Mouse (Mus musculus) lung, embryonic 15.5 days (tissue): ENCODE data around the gene Cspg5. TPM values are rescaled to one million over a fixed set of nuclear protein-coding genes. Genes with fewer than 3 reads are reported as not detected.

Experiments used
- ATAC-seq: fragments of 200-750 bp; cut with Nextera tagmentation; 2 replicates; pipeline ENCODE4 v1.8.0; 2017; ENCODE audit warnings: moderate number of reproducible peaks, borderline replicate concordance; ENCODE audit not compliant: low FRiP score, low TSS enrichment; ENCODE audit errors: extremely low read depth
- H3K27ac ChIP-seq: fragments of 300-500 bp; sonication (generic); 2 replicates; pipeline ENCODE4 v1.5.1; 2015; ENCODE audit warnings: moderate library complexity, mild to moderate bottlenecking, inconsistent platforms
- H3K27me3 ChIP-seq: fragments of 300-500 bp; sonication (generic); 2 replicates; pipeline ENCODE4 v1.6.1; 2015; ENCODE audit warnings: inconsistent platforms
- H3K36me3 ChIP-seq: fragments of 300-500 bp; sonication (generic); 2 replicates; pipeline ENCODE4 v1.6.1; 2015; ENCODE audit warnings: inconsistent platforms
- H3K4me1 ChIP-seq: fragments of 300-500 bp; sonication (generic); 2 replicates; pipeline ENCODE4 v1.6.1; 2015; ENCODE audit warnings: inconsistent platforms
- H3K4me2 ChIP-seq: fragments of 300-500 bp; sonication (generic); 2 replicates; pipeline ENCODE4 v1.6.1; 2015; ENCODE audit warnings: inconsistent platforms, mild to moderate bottlenecking, moderate library complexity
- H3K4me3 ChIP-seq: fragments of 300-500 bp; sonication (generic); 2 replicates; pipeline ENCODE4 v1.5.1; 2015; ENCODE audit warnings: mild to moderate bottlenecking, inconsistent platforms
- H3K9ac ChIP-seq: fragments of 300-500 bp; sonication (generic); 2 replicates; pipeline ENCODE4 v1.6.1; 2015; ENCODE audit warnings: inconsistent platforms
- H3K9me3 ChIP-seq: fragments of 300-500 bp; sonication (generic); 2 replicates; pipeline ENCODE4 v1.6.1; 2016; ENCODE audit warnings: inconsistent platforms
- WGBS: fragments of 180-500 bp; shearing (Covaris S2); methylation state at CpG from one replicate; pipeline ENCODE4 v1.1.7; 2015; 5-methylcytosine and 5-hydroxymethylcytosine counted together
- polyA plus RNA-seq: library from polyadenylated mRNA; unstranded; fragments of >200 nt; fragmentation: Nextera tagmentation; extraction: Ambion mirVana; gene quantifications from 2 replicates; pipeline ENCODE4 v1.2.1, GENCODE M21; 2015

Cspg5 gene
- polyA plus RNA-seq, result 2.8 and 4.0 TPM in 2 replicates

DNA sequence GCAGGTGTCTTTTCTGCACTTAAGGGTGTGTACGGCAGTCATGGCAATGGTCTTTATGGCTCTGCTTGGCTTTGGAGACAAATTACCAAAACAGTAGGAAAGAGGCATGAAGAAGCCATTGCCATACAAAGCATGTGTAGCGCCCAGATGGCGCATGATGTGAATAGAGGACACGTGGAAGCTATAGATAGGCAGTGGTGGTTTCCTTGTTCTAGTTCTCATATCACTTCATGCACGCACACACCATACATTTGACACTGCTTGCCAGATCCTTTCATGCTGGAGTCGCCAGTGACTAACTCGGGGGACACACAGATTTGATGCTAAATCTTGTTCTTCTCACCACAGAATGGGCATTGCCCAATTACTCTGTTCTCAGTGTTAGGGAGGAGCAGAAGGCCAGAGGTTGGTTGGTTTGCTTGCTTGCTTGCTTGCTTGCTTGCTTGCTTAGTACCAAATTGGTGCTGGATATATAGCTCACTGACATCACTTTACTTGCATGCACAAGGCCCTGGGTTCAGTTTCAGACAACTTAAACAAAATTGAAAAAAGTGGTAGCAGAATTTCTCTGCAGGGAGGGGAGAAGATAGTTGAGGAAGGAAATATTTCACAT is at the start of gene Cspg5:
Cspg5 (plus strand) TSS at position 563 of the 613 bp plus-strand sequence.
- peaks cover 19% of the 10 kb centered on the region for H3K27me3 ChIP-seq
- ATAC-seq, result no peak
- whole genome bisulfite sequencing, result 82% methylated on average over 7 of the region's 7 CpGs
- no peak within 1 kb of the TSS for H3K27ac ChIP-seq
- H3K36me3 ChIP-seq, result peaks cover 9% of the 10 kb centered on the region; the same call in 1 of the 2 replicates
- peaks cover 15% of the 10 kb centered on the region for H3K4me1 ChIP-seq
- peak within 1 kb of the TSS; percentile 100 for H3K4me2 ChIP-seq
- H3K9ac ChIP-seq, result no peak within 1 kb of the TSS
- H3K9me3 ChIP-seq, result no peaks in the 10 kb centered on the region
- H3K4me3 ChIP-seq, result peak within 1 kb of the TSS; percentile 65; the same call in 1 of the 2 replicates

DNA sequence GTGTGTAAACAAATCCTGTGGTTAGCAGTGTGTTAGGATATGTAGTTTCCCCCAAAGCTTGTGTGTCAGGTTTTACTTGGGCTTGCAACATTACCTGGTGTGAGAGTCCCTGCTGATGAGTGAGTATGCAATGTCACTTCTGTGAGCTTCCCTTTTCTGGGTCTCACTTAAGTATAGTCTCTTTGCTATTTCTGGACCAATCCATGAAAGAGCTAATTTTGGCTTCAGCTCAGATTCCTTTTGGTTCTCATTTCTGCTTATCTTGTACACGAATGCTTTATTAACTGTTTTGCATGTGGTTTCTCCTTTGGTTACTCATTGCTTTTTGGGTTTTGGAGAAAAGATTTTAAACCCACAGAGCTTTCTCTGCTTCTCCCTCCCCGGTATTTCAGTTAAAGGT is 43.7 kb upstream of the Cspg5 start:
- Histone ChIP-seq H3K4me2 (no peak overlapping the region), H3K36me3 (peaks cover 73% of the 10 kb centered on the region), H3K9ac (no peak overlapping the region), H3K4me3 (no peak overlapping the region), H3K4me1 (no peaks in the 10 kb centered on the region), H3K27ac (no peak overlapping the region), H3K27me3 (no peaks in the 10 kb centered on the region), H3K9me3 (no peaks in the 10 kb centered on the region)
- no peak for ATAC-seq
- 80% methylated on average over 2 of the region's 2 CpGs for WGBS

DNA sequence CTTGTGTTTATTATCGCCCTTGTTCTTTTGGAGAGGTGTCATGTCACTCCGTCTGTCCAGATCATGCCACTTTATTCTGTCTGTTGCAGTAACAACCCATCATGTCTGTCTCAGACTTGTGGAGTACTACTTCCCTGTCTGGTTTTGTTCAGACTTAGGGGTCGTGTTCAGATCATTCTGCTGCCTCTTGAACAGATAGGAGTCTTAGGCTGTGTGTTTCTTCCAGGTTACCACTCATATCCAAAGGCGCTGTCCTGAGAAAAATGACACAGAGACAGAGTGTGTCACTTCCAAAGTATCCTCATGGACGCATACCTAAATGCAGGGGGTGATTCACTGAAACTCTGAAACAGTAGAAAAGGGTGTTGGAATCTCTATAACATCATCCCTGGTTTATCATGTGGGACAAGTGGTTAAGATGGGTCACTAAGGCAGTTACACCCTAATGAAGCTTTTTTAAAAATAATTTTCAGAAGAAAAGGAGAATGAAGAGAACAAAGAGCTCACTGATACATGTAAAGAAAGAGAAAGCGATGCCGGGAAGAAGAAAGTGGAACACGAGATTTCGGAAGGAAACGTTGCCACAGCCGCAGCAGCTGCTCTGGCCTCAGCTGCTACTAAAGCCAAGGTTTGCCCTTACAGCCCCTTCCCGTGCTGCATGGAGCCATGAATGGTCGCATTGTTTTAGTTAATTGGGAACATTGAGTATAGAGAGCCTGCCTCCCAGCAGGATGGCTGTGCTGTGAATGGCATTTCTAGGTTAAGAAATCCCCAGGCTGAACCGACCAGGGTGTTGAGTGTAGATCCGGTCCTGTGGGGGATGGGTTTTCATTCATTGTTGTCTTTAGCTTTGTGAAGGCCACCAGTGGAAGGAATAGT is 37.8 kb upstream of the Cspg5 start:
- peaks cover 73% of the 10 kb centered on the region for H3K36me3 ChIP-seq
- 71% methylated on average over 15 of the region's 15 CpGs for WGBS
- H3K4me1 ChIP-seq, result no peaks in the 10 kb centered on the region
- no peak overlapping the region for H3K27ac ChIP-seq
- H3K9me3 ChIP-seq, result no peaks in the 10 kb centered on the region
- no peak overlapping the region for H3K9ac ChIP-seq
- H3K4me2 ChIP-seq, result no peak overlapping the region
- H3K27me3 ChIP-seq, result no peaks in the 10 kb centered on the region
- no peak for ATAC-seq
- no peak overlapping the region for H3K4me3 ChIP-seq

DNA sequence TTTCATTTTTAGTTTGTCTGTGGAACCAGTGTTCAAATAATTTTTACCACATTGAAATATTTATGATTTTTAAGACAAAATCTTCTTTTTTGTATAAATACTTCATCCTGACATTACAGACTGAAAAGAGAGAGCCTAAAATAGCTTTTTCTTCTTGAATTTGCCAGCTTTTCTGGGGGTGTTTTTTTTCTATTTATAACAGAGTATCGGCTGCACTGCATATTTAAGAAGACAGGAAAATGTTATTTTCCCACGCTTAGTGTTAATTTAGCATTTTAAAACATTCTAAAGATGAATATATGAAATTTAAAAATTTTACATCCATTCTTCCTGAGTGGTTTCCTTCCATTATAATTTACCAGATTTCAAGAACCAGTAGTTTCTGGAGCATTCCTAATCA is 37.1 kb upstream of the Cspg5 start:
- WGBS, result 93% methylated on average over 2 of the region's 2 CpGs
- no peak for ATAC-seq
- Histone ChIP-seq H3K9me3 (no peaks in the 10 kb centered on the region), H3K4me3 (no peak overlapping the region), H3K27me3 (no peaks in the 10 kb centered on the region), H3K4me1 (no peaks in the 10 kb centered on the region), H3K9ac (no peak overlapping the region), H3K36me3 (peaks cover 76% of the 10 kb centered on the region), H3K27ac (no peak overlapping the region), H3K4me2 (no peak overlapping the region)

DNA sequence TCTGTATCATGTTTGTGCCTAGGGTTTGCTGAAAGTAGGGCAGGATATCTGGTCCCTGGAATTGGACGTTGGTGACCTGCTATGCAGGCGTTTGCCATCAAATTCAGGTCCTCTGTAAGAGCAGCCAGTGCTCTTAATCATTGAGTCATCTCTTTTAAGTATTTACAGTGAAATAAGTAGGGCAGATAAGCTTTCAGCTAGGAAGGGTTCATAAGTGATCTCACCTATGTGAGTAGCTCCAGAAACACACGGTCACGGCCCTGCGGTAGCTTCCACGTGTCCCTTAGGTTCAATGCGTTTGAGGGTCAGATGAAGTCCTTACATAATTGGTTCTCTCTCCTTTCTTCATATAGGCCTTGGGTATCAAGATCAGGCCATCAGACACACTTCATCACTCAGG is 35.3 kb upstream of the Cspg5 start:
- Histone ChIP-seq H3K4me1 (no peaks in the 10 kb centered on the region), H3K9ac (no peak overlapping the region), H3K4me2 (no peak overlapping the region), H3K4me3 (no peak overlapping the region), H3K9me3 (no peaks in the 10 kb centered on the region), H3K27me3 (no peaks in the 10 kb centered on the region), H3K27ac (no peak overlapping the region), H3K36me3 (peaks cover 77% of the 10 kb centered on the region)
- 56% methylated on average over 7 of the region's 7 CpGs for WGBS
- ATAC-seq, result no peak

DNA sequence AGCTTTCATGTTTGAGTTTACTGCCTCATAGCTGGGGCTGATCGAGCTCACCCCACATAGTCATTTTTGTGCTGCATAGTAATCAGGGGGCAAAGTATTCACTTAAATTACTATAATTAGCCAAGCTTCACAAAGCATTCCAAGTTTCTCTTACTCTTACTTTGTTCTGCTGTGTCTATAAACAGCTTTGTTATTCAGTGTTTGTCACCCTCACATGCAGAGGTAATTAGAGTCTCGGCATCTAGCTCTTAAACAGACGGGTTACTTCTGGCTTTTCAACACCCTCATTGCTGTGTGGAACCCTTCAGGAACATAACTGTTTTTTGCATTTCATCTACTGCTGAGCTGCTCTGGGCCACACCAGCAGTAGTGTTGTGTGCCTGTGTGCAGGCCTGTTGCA is 34.6 kb upstream of the Cspg5 start:
- no peaks in the 10 kb centered on the region for H3K4me1 ChIP-seq
- H3K27me3 ChIP-seq, result no peaks in the 10 kb centered on the region
- no peak overlapping the region for H3K4me2 ChIP-seq
- no peak for ATAC-seq
- no peak overlapping the region for H3K4me3 ChIP-seq
- 91% methylated on average over 3 of the region's 3 CpGs for WGBS
- H3K36me3 ChIP-seq, result peaks cover 76% of the 10 kb centered on the region
- no peak overlapping the region for H3K9ac ChIP-seq
- no peaks in the 10 kb centered on the region for H3K9me3 ChIP-seq
- H3K27ac ChIP-seq, result no peak overlapping the region

DNA sequence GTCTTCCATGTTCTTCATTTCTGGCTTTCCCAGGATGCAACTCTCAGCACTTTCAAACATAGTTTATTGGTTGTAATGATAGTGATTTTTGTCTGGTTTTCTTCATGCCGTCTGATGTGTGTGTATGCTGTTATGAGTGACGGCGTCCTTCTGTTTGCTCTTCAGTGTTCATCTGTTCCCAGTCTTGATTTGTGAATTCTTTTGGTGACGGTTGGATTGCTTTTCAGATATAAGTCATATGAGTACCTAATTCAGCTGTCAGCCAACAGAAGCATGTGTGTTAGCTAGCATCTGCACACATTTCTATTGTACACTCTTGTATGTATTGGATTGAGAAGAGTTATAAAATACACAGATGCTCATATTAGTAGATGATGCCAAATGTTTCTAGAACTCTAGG is 19.3 kb upstream of the Cspg5 start:
- Histone ChIP-seq H3K4me3 (no peak overlapping the region), H3K9ac (no peak overlapping the region), H3K4me2 (no peak overlapping the region), H3K27me3 (no peaks in the 10 kb centered on the region), H3K4me1 (no peaks in the 10 kb centered on the region), H3K9me3 (no peaks in the 10 kb centered on the region), H3K36me3 (peaks cover 81% of the 10 kb centered on the region), H3K27ac (no peak overlapping the region)
- 84% methylated on average over 4 of the region's 4 CpGs for WGBS
- ATAC-seq, result no peak

DNA sequence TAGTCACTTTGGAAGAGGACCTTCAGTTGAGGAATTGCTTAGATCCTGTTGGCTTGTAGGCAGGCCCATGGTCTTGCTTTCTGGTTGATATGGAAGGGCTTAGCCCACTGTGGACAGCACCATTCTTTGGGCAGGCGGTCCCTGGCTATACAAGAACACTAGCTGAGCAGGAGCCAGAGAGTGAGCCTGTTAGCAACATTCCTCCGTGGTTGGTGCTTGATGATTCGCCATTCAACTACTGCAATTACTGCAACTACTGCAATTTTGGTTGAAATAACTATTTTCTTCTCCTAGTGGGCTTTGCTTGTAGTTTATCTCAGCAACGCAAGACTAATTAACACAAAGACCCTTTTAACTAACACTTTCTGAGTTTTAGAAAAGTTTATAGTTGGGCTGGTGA is 17.4 kb upstream of the Cspg5 start:
- H3K27me3 ChIP-seq, result no peaks in the 10 kb centered on the region
- 93% methylated on average over 4 of the region's 4 CpGs for WGBS
- no peak overlapping the region for H3K4me3 ChIP-seq
- H3K27ac ChIP-seq, result no peak overlapping the region
- no peaks in the 10 kb centered on the region for H3K4me1 ChIP-seq
- no peak for ATAC-seq
- H3K36me3 ChIP-seq, result peaks cover 80% of the 10 kb centered on the region
- no peak overlapping the region for H3K9ac ChIP-seq
- H3K9me3 ChIP-seq, result no peaks in the 10 kb centered on the region
- H3K4me2 ChIP-seq, result no peak overlapping the region

DNA sequence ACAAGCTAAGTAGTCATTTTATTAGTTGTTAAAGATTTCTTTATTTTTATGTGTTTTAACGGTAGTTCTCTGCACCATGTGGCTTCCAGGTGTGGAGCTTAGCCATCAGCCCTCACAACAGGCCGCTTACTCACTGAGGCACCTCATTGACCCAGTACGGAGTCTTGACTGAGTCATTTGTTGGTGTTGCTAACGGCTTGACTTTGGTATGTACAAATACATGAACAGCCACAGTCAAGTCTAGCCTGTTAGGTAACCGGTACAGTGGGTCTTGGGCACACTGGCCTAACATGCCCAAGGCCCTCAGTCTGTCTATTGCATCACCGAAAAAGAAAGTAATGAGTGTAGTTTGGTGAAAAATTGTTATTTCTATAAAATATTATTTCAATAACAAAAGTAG is 14.9 kb upstream of the Cspg5 start:
- Histone ChIP-seq H3K9me3 (no peaks in the 10 kb centered on the region), H3K4me3 (no peak overlapping the region), H3K4me2 (no peak overlapping the region), H3K36me3 (peaks cover 76% of the 10 kb centered on the region), H3K27me3 (no peaks in the 10 kb centered on the region), H3K27ac (no peak overlapping the region), H3K9ac (no peak overlapping the region), H3K4me1 (no peaks in the 10 kb centered on the region)
- 80% methylated on average over 6 of the region's 6 CpGs for WGBS
- no peak for ATAC-seq

DNA sequence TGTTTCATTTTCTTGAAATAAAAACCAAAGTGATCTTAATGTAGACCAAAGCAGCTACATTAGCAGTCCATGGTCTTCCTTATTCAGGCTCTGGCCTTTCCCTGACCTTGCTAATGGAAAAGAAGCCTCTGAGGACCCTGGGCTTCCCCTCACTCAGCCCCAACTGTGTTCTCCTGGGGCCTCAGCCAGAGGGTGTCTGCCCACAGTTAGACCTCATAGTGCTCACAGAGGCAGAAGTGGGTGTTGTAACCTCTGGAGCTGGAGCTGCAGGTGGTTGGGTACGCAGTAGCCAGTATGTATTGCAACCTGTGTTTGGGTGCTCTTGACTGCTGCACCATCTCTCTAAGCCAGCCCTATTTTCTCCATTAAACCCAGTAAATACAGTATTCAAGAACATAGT is 14.5 kb upstream of the Cspg5 start:
- Histone ChIP-seq H3K27ac (no peak overlapping the region), H3K4me2 (no peak overlapping the region), H3K27me3 (no peaks in the 10 kb centered on the region), H3K9me3 (no peaks in the 10 kb centered on the region), H3K36me3 (peaks cover 76% of the 10 kb centered on the region), H3K4me1 (no peaks in the 10 kb centered on the region), H3K9ac (no peak overlapping the region), H3K4me3 (no peak overlapping the region)
- 91% methylated on average over 1 of the region's 1 CpGs for WGBS
- ATAC-seq, result no peak

DNA sequence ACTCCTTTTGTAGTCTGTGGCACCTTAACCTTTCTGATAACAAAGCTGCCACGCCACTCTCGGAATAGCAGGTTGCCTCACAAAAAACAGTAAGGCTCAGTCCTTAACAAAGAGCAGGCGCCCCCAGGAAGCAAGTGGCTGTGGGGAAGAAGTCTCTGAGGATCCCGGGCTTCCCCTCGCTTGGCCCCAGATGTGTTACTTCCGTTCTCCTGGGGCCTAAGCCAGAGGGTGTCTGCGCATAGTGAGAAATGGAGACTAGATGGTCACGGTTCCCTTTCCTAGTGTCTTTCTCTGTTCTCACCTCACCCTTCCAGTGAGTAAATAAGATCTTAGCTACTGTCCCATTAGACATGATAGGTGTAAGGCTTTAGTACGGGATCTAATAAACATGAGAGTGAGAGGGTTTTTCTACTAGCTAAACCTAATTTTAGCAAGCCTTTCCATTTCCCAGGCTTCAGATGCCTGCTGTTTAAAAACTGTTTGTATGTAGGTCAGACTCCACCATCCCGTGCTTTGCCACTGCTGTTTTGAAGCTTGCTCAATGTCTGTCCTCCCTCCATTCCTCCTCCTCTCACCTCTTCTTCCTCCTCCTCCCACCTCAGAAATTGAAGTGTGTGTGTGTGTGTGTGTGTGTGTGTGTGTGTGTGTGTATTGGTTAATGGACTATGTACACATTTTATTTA is 13.9 kb upstream of the Cspg5 start:
- no peak for ATAC-seq
- WGBS, result 80% methylated on average over 10 of the region's 10 CpGs
- Histone ChIP-seq H3K4me2 (no peak overlapping the region), H3K4me3 (no peak overlapping the region), H3K9me3 (no peaks in the 10 kb centered on the region), H3K27me3 (no peaks in the 10 kb centered on the region), H3K27ac (no peak overlapping the region), H3K4me1 (no peaks in the 10 kb centered on the region), H3K9ac (no peak overlapping the region), H3K36me3 (peaks cover 77% of the 10 kb centered on the region)
